In genomic region chr2:62646014-62646645, GRCm38 (mm10) we compare ENCODE assay signal across 8 mouse cellular contexts. TPM values are rescaled to one million over a fixed set of nuclear protein-coding genes. Genes with fewer than 3 reads are reported as not detected.
A peak's percentile ranks its signal among the peaks of the same experiment; 100 is the strongest.
DNase-seq lines count a peak whose midpoint lies in the region; ATAC-seq lines count a peak whose summit lies in the region.

Gene Ifih1 (minus strand): TSS chr2:62646255.

- no peaks in the 10 kb centered on the region for H3K9me3 ChIP-seq in forebrain, embryonic 11.5 days (ENCODE audit: control insufficient read depth, low read length)

- no peaks in the 10 kb centered on the region for H3K27me3 ChIP-seq in forebrain, embryonic 11.5 days (ENCODE audit: control insufficient read depth, insufficient read depth, low read length)

- no peaks in the 10 kb centered on the region for H3K36me3 ChIP-seq in forebrain, embryonic 11.5 days (ENCODE audit: control insufficient read depth, insufficient read depth, low read length)

- peak within 1 kb of the TSS; percentile 70 for H3K4me2 ChIP-seq in forebrain, embryonic 11.5 days (ENCODE audit: low read depth, low read length, severe bottlenecking)

- H3K4me3 ChIP-seq in forebrain, embryonic 11.5 days (ENCODE audit: low read depth, low read length): peak within 1 kb of the TSS; percentile 42

- H3K4me1 ChIP-seq in forebrain, embryonic 11.5 days (replicated peaks; ENCODE audit: control insufficient read depth, insufficient read depth, low read length): no peaks in the 10 kb centered on the region; the same call in 1 of the 2 replicates

- peak within 1 kb of the TSS; percentile 60 for H3K9ac ChIP-seq in forebrain, embryonic 11.5 days (ENCODE audit: low read length)

- intact Hi-C loops in heart, postnatal 25 days (cut with DNase I): loop anchor here (5.0 kb wide), 1 partner anchor 806 kb away; no protein-coding TSS in a partner anchor

- WGBS in forebrain, embryonic 11.5 days: under 1% methylated on average over 30 of the region's 30 CpGs
- under 1% methylated on average over 30 of the region's 30 CpGs for WGBS in large intestine, adult 2 months

- H3K27ac ChIP-seq in forebrain, embryonic 11.5 days (ENCODE audit: low read depth, low read length): no peak within 1 kb of the TSS

- ATAC-seq in forebrain, embryonic 11.5 days (replicated peaks; ENCODE audit: low FRiP score): peak; percentile 89
- ATAC-seq in megakaryocyte-erythroid progenitor cell, adult 5-6 weeks (replicated peaks; ENCODE audit: low FRiP score, low TSS enrichment, poor library complexity, severe bottlenecking): peak; percentile 89

- DNase-seq in CD8-positive naive resting alpha-beta T cell, adult 2 months (ENCODE audit: low read depth in 2 of 2, low spot score in 2 of 2): peak; percentile 69 to 74
- peak; percentile 80 for DNase-seq in adrenal gland, postnatal 10 days
- DNase-seq in forebrain, embryonic 11.5 days (ENCODE audit: low spot score): peak; percentile 83
- DNase-seq in heart, postnatal 25 days (ENCODE audit: low spot score): peak; percentile 39
- peak; percentile 96 for DNase-seq in large intestine, adult 2 months (ENCODE audit: low read depth, low spot score)
- peak; percentile 61 for DNase-seq in spleen, adult 12 weeks (ENCODE audit: low spot score)
- no peak for DNase-seq in frontal cortex, postnatal 10 days (ENCODE audit: low spot score in 2 of 2)

RNA-seq across cellular contexts. Expression of gene Ifih1, which starts in this region (rescaled TPM):
- total RNA-seq in adrenal gland, postnatal 10 days (2021): 1 to 10 TPM; 5.8 to 8.1 TPM
- 1.1 and 1.5 TPM in 2 replicates for polyA plus RNA-seq in forebrain, embryonic 11.5 days (2014; fragmentation: Nextera tagmentation; extraction: Ambion mirVana)
- total RNA-seq in heart, postnatal 25 days (2021): 1 to 10 TPM; 4.9 to 6.7 TPM
- 4.9 and 14.6 TPM in 2 replicates for polyA plus RNA-seq in large intestine, adult 2 months (2012; rRNA removed)
- 16.4 and 21.6 TPM in 2 replicates for total RNA-seq in megakaryocyte-erythroid progenitor cell, adult 5-6 weeks (2014; fragmentation: Nextera tagmentation)
- total RNA-seq in megakaryocyte-erythroid progenitor cell, adult 5-6 weeks (2017): 19.9 and 42.7 TPM in 2 replicates

Comparison
In these comparisons a context has a peak if more than half of its experiments do, and no peak if none do; other contexts are left out.
1. DNase-seq: peak in CD8-positive naive resting alpha-beta T cell, adult 2 months (2 of 2), adrenal gland, postnatal 10 days (single experiment), forebrain, embryonic 11.5 days (single experiment), heart, postnatal 25 days (single experiment), large intestine, adult 2 months (single experiment) and spleen, adult 12 weeks (single experiment); none in frontal cortex, postnatal 10 days (0 of 2).